Mouse (Mus musculus) liver, adult 2 months (tissue): ENCODE results near the gene Defb7.

Experiments used
- CTCF ChIP-seq: fragments of 200-500 bp; IDR thresholded peaks from 2 replicates; pipeline ENCODE4 v1.5.1; 2011; ENCODE audit warnings: low read depth, low read length, control low read depth
- POLR2A ChIP-seq: fragments of 200-500 bp; IDR thresholded peaks from 2 replicates; pipeline ENCODE4 v1.6.1; 2011; ENCODE audit warnings: low read length, control low read depth; ENCODE audit not compliant: insufficient read depth; ENCODE audit errors: extremely low read depth

GRCm38 (mm10) chr8:19535195-19535829 lies 40.4 kb downstream of the Defb7 start:
- TF ChIP-seq CTCF (no peak), POLR2A (no peak)
